Mouse (Mus musculus) intestine, postnatal 0 days (tissue): ENCODE measurements around the gene Chd9. TPM values are rescaled to one million over a fixed set of nuclear protein-coding genes. Genes with fewer than 3 reads are reported as not detected.

Experiments
- ATAC-seq: fragments of 200-750 bp; cut with Nextera tagmentation; 2 replicates; pipeline ENCODE4 v1.8.0; 2017; ENCODE audit warnings: mild to moderate bottlenecking, moderate TSS enrichment, moderate library complexity
- H3K27ac ChIP-seq: fragments of 300-500 bp; sonication (generic); 2 replicates; pipeline ENCODE4 v1.5.1; 2014; ENCODE audit warnings: mild to moderate bottlenecking, low read depth, low read length, moderate library complexity
- H3K27me3 ChIP-seq: fragments of 300-500 bp; sonication (generic); replicated peaks from 2 replicates; pipeline ENCODE4 v1.6.1; 2014; ENCODE audit warnings: low read length, mixed read lengths; ENCODE audit not compliant: control insufficient read depth, insufficient read depth
- H3K36me3 ChIP-seq: fragments of 300-500 bp; sonication (generic); 2 replicates; pipeline ENCODE4 v1.6.1; 2014; ENCODE audit warnings: mild to moderate bottlenecking, moderate library complexity; ENCODE audit not compliant: control insufficient read depth, insufficient read depth
- H3K4me1 ChIP-seq: fragments of 300-500 bp; sonication (generic); replicated peaks from 2 replicates; pipeline ENCODE4 v1.6.1; 2014; ENCODE audit warnings: antibody characterized with exemption, low read length, mixed read lengths; ENCODE audit not compliant: control insufficient read depth, insufficient read depth
- H3K4me2 ChIP-seq: fragments of 300-500 bp; sonication (generic); replicated peaks from 2 replicates; pipeline ENCODE4 v1.6.1; 2014; ENCODE audit warnings: low read depth, mild to moderate bottlenecking, moderate library complexity
- H3K4me3 ChIP-seq: fragments of 300-500 bp; sonication (generic); 2 replicates; pipeline ENCODE4 v1.5.1; 2014; ENCODE audit warnings: low read depth, low read length
- H3K9ac ChIP-seq: fragments of 300-500 bp; sonication (generic); 2 replicates; pipeline ENCODE4 v1.6.1; 2014; ENCODE audit warnings: mild to moderate bottlenecking, low read depth, low read length
- H3K9me3 ChIP-seq: fragments of 300-500 bp; sonication (generic); 2 replicates; pipeline ENCODE4 v1.6.1; 2016; ENCODE audit warnings: mixed run types; ENCODE audit not compliant: control insufficient read depth
- CTCF ChIP-seq: sonication (generic); IDR thresholded peaks from 2 replicates; pipeline ENCODE4 v1.5.1; 2016; ENCODE audit warnings: low read depth, mild to moderate bottlenecking, control low read depth, antibody characterized with exemption, moderate library complexity
- WGBS: fragments of 180-500 bp; shearing (Covaris S2); extraction: QIAGEN DNeasy Blood & Tissue Kit; methylation state at CpG from one replicate; pipeline ENCODE4 v1.1.7; 2014; 5-methylcytosine and 5-hydroxymethylcytosine counted together
- polyA plus RNA-seq: library from polyadenylated mRNA; unstranded; fragments of >200 nt; fragmentation: Nextera tagmentation; extraction: Ambion mirVana; gene quantifications from 2 replicates; pipeline ENCODE4 v1.2.1, GENCODE M21; 2015

Gene Chd9
- polyA plus RNA-seq: 234 and 236 TPM in 2 replicates

DNA sequence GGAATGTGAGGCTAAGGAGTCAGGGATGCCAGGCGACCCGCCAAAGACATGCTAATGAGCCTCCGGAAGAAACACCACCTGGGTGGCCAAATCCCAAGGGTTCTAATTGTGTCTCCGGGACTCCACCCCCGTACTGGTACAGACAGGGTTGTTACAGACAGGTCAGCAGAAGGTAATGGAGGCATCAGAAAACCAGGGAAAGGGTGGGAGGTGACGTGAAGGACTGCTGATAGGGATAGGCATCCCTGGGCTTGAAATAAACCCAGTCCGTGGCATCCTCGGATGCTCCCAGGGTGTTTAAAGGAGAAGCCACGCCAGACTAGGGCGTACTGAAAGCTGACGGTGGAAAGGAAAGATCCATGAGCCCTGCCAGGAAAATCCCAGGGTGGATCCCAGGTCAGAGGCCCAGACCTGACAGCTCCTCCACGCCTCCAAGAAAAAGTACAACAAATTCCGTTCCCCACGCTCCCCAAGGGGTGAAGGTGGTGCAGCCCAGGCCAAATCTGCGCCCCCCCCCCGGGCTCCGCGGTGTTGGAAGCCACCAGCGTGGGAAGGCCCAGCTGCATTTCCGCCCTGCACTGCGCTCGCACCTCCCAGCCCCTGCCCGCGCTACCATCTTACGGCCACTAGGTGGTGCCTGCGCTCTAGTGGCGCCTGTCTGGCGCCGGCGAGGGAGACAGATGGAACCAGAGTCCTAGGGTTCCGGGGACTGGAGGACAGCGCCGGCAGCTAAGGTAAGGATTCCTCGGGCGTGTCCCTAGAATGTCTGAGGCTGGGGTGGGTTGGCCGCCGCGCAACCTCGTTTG is at the start of gene Chd9:
TSS of gene Chd9 (plus strand) at position 172 of the 806 bp plus-strand sequence.
- Histone ChIP-seq H3K4me3 (peak within 1 kb of the TSS; percentile 57), H3K9ac (peak within 1 kb of the TSS; percentile 59), H3K9me3 (no peaks in the 10 kb centered on the region), H3K27me3 (no peaks in the 10 kb centered on the region), H3K36me3 (no peaks in the 10 kb centered on the region), H3K27ac (peak within 1 kb of the TSS; percentile 58), H3K4me1 (0 out of 2 replicates have a peak, but pooled peaks cover 4% of the 10 kb centered on the region), H3K4me2 (peak within 1 kb of the TSS; percentile 80)
- ATAC-seq: peak; percentile 79
- peak; percentile 100 for TF ChIP-seq CTCF
- WGBS: 3% methylated on average over 39 of the region's 39 CpGs

DNA sequence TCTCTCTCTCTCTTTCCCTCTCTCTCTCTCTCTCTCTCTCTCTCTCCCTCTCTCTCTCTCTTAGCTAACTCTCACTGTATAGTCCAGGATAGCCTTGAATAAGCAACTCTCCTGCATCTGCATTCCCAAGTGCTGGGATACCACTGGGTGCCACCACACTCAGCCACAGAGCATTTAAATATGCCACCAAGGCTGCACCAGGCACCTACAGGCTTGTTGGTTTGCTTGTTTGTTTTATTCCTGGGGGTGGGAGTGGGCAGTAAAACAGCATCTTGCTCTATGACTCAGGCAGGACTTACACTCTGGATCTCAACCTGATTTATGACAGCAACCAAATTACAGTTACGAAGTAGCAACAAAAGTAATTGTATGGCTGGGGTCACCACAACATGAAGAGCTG is 36.5 kb upstream of the Chd9 start:
- no peaks in the 10 kb centered on the region for H3K36me3 ChIP-seq
- no peak overlapping the region for H3K4me3 ChIP-seq
- ATAC-seq: no peak
- H3K27ac ChIP-seq: no peak overlapping the region
- WGBS: 97% methylated on average over 1 of the region's 1 CpGs
- H3K9ac ChIP-seq: no peak overlapping the region
- peaks cover 2% of the 10 kb centered on the region; the same call in 1 of the 2 replicates for H3K4me1 ChIP-seq
- H3K9me3 ChIP-seq: no peaks in the 10 kb centered on the region
- no peak overlapping the region for H3K4me2 ChIP-seq
- no peaks in the 10 kb centered on the region for H3K27me3 ChIP-seq
- TF ChIP-seq CTCF: no peak

DNA sequence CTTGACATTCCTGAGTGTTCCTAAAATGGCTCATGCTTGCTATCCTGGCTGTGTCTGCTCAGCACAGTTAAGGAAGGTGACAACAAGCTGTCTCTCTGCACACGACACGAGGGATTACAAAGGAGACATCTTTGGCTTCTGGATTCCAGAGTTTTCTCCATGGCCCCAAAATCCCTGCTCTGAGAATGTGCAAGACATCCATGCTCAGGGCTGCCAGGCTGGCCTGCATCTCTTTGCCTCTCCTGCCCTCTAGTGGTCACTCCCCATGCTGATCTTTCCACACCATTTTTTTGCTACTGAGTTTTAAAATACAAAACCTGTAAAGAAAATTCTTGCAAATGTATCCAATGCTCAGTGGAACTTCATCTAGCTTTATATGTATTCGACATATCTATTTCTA is 34.4 kb upstream of the Chd9 start:
- no peak overlapping the region for H3K27ac ChIP-seq
- no peaks in the 10 kb centered on the region for H3K9me3 ChIP-seq
- no peaks in the 10 kb centered on the region for H3K27me3 ChIP-seq
- no peak overlapping the region for H3K9ac ChIP-seq
- 8% methylated on average over 3 of the region's 3 CpGs for WGBS
- H3K4me1 ChIP-seq: peaks cover 2% of the 10 kb centered on the region; the same call in 1 of the 2 replicates
- TF ChIP-seq CTCF: peak; percentile 92
- H3K36me3 ChIP-seq: no peaks in the 10 kb centered on the region
- H3K4me2 ChIP-seq: no peak overlapping the region
- no peak overlapping the region for H3K4me3 ChIP-seq
- ATAC-seq: no peak

DNA sequence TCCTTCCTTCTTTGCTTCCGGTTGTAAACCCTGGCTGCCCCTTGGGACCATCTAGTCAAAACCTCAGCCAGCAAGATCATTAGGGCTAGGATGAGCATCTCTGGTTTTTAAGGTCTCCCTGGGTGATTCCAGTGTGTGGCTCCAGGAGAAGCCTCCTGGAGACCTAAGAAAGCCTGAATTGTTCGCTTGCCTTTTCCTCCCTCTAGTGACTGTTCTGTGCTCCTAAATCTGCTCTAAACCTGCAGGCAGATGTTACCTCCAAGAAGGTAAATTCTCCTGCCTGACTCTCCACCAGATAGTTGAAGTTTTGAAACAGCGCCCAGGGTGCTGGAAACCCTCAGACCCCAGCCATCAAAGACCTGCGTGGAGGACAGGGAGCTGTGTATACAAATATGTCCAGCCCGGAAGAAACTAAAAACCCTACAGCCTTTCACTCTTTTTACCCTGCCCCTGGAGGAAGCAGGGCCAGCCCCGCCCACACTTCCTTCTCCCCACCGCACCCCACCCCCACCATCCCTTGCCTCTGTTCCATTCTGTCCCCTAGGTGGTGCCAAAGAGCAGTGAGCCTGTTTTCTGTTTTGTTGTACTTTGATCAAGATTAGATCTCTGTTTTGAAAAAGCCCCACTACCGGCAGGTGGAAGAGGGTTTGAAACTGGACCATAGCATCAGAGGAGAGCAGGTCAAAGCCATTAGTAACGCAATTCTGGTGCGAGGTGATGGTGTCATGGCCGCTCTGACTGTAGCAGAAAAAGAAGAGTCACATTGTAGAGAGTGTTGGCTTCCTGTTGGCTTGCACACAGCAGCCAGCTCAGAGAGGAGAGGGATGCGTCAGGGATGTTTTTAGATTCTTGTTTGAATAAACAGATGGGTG is 32.9 kb upstream of the Chd9 start:
- no peak overlapping the region for H3K9ac ChIP-seq
- no peak overlapping the region for H3K27ac ChIP-seq
- no peaks in the 10 kb centered on the region for H3K9me3 ChIP-seq
- peak; percentile 74 for ATAC-seq
- peak; percentile 82 for TF ChIP-seq CTCF
- H3K27me3 ChIP-seq: no peaks in the 10 kb centered on the region
- no peaks in the 10 kb centered on the region for H3K36me3 ChIP-seq
- peak overlapping the region; percentile 35 for H3K4me3 ChIP-seq
- 11% methylated on average over 12 of the region's 12 CpGs for WGBS
- H3K4me1 ChIP-seq: peaks cover 2% of the 10 kb centered on the region; the same call in 1 of the 2 replicates
- H3K4me2 ChIP-seq: peak overlapping the region; percentile 65

DNA sequence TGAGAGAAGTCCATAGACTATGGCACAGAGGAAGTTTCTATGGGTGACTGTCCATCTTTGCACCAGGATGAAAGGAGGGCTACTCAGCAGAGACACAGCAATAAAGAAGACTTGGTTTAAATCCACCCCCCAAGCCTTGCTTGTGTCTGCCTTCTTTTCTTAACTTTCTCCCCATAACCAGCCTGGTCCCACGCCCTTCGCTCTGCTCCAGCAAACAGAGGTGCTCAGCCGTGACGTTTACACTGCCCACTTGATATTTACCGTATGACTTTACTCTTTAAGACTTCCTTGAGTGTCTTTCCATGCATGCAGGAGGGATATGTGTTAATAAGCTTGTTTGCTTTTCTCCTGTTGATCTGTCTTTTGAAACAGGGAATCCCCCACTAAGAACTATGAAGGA is 28.7 kb upstream of the Chd9 start:
- Histone ChIP-seq H3K36me3 (no peaks in the 10 kb centered on the region), H3K4me3 (no peak overlapping the region), H3K4me1 (peaks cover 2% of the 10 kb centered on the region; the same call in 1 of the 2 replicates), H3K4me2 (no peak overlapping the region), H3K9ac (no peak overlapping the region), H3K27ac (no peak overlapping the region), H3K9me3 (0 out of 2 replicates have a peak, but pooled peaks cover 2% of the 10 kb centered on the region), H3K27me3 (no peaks in the 10 kb centered on the region)
- no peak for ATAC-seq
- WGBS: 59% methylated on average over 5 of the region's 5 CpGs
- TF ChIP-seq CTCF: no peak

DNA sequence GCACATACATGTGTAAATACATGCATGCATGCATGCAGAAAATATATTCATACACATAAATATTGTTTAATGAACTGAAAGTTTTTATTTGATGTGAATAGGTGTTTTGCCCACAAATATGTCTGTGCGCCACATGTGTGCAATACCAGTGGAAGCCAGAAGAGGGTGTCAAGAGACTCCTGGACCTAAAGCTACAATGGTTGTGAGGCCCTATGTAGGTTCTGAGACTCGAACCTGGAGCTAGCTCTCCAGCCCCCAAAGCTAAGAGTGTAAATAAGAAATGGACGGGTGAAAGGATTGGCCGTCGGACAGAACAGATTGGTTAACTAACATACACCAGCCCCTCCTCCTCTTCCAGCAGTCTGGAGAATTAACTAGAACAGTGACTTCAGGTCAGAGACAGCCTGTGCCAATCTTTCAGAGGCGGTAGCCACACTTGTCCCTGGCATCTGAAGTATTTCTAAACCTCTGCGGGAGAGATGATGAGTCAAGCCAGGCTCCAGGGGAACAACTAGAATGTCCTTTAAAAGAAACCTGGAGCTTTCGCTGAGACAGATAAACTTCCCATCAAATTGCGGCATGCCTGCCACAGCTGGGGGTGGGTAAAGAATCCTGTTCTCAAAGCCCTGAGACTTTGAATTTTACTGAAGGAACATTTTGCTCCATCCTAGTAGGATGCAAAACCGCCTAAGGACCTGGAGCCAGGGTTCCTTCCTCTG is 14.4 kb upstream of the Chd9 start:
- ATAC-seq: no peak

More for the DNA sequence above, 14.4 kb upstream of the Chd9 start:
- no peak overlapping the region for H3K27ac ChIP-seq
- no peaks in the 10 kb centered on the region for H3K9me3 ChIP-seq
- no peak overlapping the region for H3K9ac ChIP-seq
- no peak overlapping the region for H3K4me3 ChIP-seq
- WGBS: 82% methylated on average over 10 of the region's 10 CpGs
- no peak overlapping the region for H3K4me2 ChIP-seq
- no peaks in the 10 kb centered on the region for H3K4me1 ChIP-seq
- H3K36me3 ChIP-seq: no peaks in the 10 kb centered on the region
- peak; percentile 48 for TF ChIP-seq CTCF
- no peaks in the 10 kb centered on the region for H3K27me3 ChIP-seq
